Mouse (Mus musculus) liver, adult 2 months (tissue): Measurements from ENCODE around the gene Ntm.

ENCODE experiments used
- CTCF ChIP-seq: fragments of 200-500 bp; IDR thresholded peaks from 2 replicates; pipeline ENCODE4 v1.5.1; 2011; ENCODE audit warnings: low read depth, low read length, control low read depth
- POLR2A ChIP-seq: fragments of 200-500 bp; IDR thresholded peaks from 2 replicates; pipeline ENCODE4 v1.6.1; 2011; ENCODE audit warnings: low read length, control low read depth; ENCODE audit not compliant: insufficient read depth; ENCODE audit errors: extremely low read depth

DNA sequence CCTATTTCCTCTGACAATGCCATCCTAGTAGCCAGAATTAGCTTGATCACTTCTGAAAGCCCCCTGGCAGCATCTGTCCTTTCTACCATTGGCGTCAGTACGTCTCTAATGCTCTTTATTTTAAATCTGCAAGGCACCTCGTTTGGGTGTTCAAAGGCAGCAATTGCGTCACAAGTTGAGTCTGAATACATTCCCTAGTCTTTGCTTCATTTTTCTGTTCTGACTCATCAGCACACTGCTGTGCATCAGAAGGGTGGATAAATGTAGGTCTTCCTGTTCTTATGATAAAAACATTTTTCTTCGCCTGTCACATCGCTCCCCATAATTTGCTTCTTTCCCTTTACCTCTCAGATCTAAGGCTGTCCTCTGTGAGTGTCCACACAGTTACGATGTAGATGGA lies 958.4 kb downstream of the Ntm start:
- no peak for TF ChIP-seq CTCF
- no peak for TF ChIP-seq POLR2A
